Mouse (Mus musculus) ES-E14 (cell line): ENCODE measurements at regions not wholly inside any gene's neighbourhood (a gene's known extent, or its start where the extent isn't known, plus 50 kb on each side); places are given as distances from the start of the nearest gene placed in this dataset.

ENCODE experiments used
- DNase-seq: peaks from one replicate; pipeline ENCODE4 v3.0.0-alpha.2; 2013; ENCODE audit warnings: low read depth, low spot score
- H3K27ac ChIP-seq: 2 replicates; pipeline ENCODE4 v1.5.1; 2012; ENCODE audit warnings: low read depth, mild to moderate bottlenecking, low read length, moderate library complexity, mixed read lengths; ENCODE audit not compliant: poor library complexity, insufficient read depth, severe bottlenecking
- H3K36me3 ChIP-seq: 2 replicates; pipeline ENCODE4 v1.6.1; 2012; ENCODE audit warnings: mild to moderate bottlenecking, low read length, moderate library complexity, mixed read lengths; ENCODE audit not compliant: control insufficient read depth, poor library complexity, insufficient read depth, severe bottlenecking
- H3K4me1 ChIP-seq, 2 experiments: fragments of 150-350 bp in 1 of 2; sonication (generic) in 1 of 2; 2 replicates each; pipeline ENCODE4 v1.6.1; 2012; ENCODE audit warnings: low read length in 2 of 2, mild to moderate bottlenecking in 1 of 2, mixed read lengths in 1 of 2; ENCODE audit not compliant: control insufficient read depth in 2 of 2, insufficient read depth in 2 of 2, poor library complexity in 1 of 2
- H3K4me3 ChIP-seq, 2 experiments: fragments of 150-350 bp in 1 of 2; sonication (generic) in 1 of 2; 2 replicates each; pipeline ENCODE4 v1.5.1; 2012; ENCODE audit warnings: low read length in 2 of 2, low read depth in 1 of 2, mild to moderate bottlenecking in 1 of 2, mixed read lengths in 1 of 2; ENCODE audit not compliant: insufficient read depth in 1 of 2, poor library complexity in 1 of 2, severe bottlenecking in 1 of 2
- H3K9ac ChIP-seq: 2 replicates; pipeline ENCODE4 v1.6.1; 2012; ENCODE audit warnings: low read depth, mild to moderate bottlenecking, low read length, mixed read lengths; ENCODE audit not compliant: poor library complexity, insufficient read depth, severe bottlenecking
- H3K9me3 ChIP-seq: fragments of 150-350 bp; sonication (generic); 2 replicates; pipeline ENCODE4 v1.6.1; 2012; ENCODE audit warnings: low read depth, mild to moderate bottlenecking, low read length; ENCODE audit not compliant: control insufficient read depth, insufficient read depth
- CHD2 ChIP-seq: IDR thresholded peaks from 2 replicates; pipeline ENCODE4 v1.6.1; 2014; ENCODE audit warnings: mild to moderate bottlenecking, low read depth, low read length, inconsistent platforms
- HCFC1 ChIP-seq: IDR thresholded peaks from 2 replicates; pipeline ENCODE4 v1.6.1; 2012; ENCODE audit warnings: low read length, inconsistent platforms, borderline replicate concordance; ENCODE audit not compliant: insufficient read depth
- MAFK ChIP-seq: IDR thresholded peaks from 2 replicates; pipeline ENCODE4 v1.6.1; 2014; ENCODE audit warnings: mild to moderate bottlenecking, low read depth, low read length, inconsistent platforms; ENCODE audit not compliant: insufficient read depth
- ZC3H11A ChIP-seq: IDR thresholded peaks from 2 replicates; pipeline ENCODE4 v1.6.1; 2012; ENCODE audit warnings: low read depth, mild to moderate bottlenecking, inconsistent platforms, low read length, borderline replicate concordance
- ZNF384 ChIP-seq: IDR thresholded peaks from 2 replicates; pipeline ENCODE4 v1.6.1; 2012; ENCODE audit warnings: low read depth, low read length, inconsistent platforms
- in situ Hi-C, 2 experiments: fragments of 600-800 bp; cut with MboI; formaldehyde crosslinking; loops; one replicate each; pipeline ENCODE4 v1.15.1; 2025; ENCODE audit warnings: low sequenced_read_pairs in 2 of 2, inconsistent platforms in 1 of 2; ENCODE audit not compliant: unreplicated experiment in 2 of 2

DNA sequence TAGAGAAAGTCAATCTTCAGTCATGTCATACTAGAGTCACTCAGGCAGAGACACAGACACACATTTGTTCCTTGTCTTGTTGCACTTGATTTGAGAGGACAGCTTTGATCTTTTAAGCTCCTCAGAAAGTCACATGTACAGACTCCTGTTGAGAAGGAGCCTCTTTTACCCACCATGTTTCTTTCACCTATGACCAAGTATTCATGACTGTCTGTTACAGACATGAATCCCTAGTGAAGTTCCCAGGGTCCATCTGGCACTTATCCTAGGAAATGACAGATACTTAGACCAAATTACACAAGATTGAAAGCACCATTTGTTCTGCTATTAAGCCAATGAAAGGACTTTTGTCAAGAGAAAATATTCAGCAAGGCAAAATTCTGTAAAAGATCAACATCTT, 1588.7 kb downstream of the Cdh11 start:
- DNase-seq, result no peak
- Histone ChIP-seq H3K4me3 (no peak overlapping the region), H3K4me1 (no peaks in the 10 kb centered on the region), H3K36me3 (no peaks in the 10 kb centered on the region), H3K27ac (no peak overlapping the region), H3K9me3 (no peaks in the 10 kb centered on the region), H3K9ac (no peak overlapping the region)
- in situ Hi-C loops, result no loop called here
- TF ChIP-seq MAFK (no peak), HCFC1 (no peak), CHD2 (no peak), ZNF384 (no peak), ZC3H11A (no peak)

DNA sequence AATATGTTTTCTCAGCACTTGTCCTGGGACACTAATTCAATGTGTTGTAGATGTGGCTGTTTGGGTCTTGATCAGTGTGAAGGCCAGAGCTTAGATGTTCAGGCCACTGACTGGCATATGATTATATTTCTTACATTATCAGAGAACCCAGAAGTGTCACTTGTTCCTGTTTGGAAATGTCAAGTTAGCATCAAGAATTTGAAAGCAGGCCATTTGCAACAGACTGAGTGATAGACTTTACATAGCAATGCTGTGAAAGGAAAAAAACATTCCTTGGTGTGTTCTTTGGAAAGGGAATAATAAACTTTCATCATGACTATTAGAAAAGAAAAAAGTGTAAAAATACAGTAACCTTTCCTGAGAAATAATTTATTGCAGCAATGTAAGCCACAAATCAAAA, 1596.9 kb downstream of the Cdh11 start:
- H3K36me3 ChIP-seq, result no peaks in the 10 kb centered on the region
- H3K4me1 ChIP-seq, result no peaks in the 10 kb centered on the region
- H3K27ac ChIP-seq, result no peak overlapping the region
- H3K4me3 ChIP-seq, result no peak overlapping the region
- TF ChIP-seq ZNF384, result no peak
- H3K9me3 ChIP-seq, result no peaks in the 10 kb centered on the region
- H3K9ac ChIP-seq, result no peak overlapping the region
- in situ Hi-C loops, result no loop called here
- no peak for DNase-seq

DNA sequence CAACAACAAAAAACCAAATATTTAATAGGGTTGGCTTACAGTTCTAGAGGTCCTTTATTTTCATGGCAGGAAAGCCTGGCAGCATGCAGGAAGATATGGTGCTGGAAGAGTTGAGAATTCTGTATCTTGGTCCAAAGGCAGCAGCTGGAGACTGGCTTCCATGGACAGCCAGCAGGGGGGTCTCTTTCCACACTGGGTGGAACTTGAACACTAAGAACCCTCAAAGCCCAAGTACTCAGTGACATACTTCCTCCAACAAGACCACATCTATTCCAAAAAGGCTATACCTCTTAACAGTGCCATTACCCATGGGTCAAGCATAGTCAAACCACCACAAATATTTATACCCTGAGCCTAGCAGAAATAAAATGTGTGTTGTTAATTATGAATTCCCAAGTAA, 1630.5 kb downstream of the Cdh11 start:
- TF ChIP-seq ZC3H11A (no peak), MAFK (no peak), CHD2 (no peak), ZNF384 (peak; percentile 77; the same call in 1 of the 2 replicates), HCFC1 (no peak)
- H3K9me3 ChIP-seq, result no peaks in the 10 kb centered on the region
- H3K36me3 ChIP-seq, result no peaks in the 10 kb centered on the region
- no peaks in the 10 kb centered on the region for H3K4me1 ChIP-seq
- H3K4me3 ChIP-seq, result no peak overlapping the region
- no peak overlapping the region for H3K27ac ChIP-seq
- in situ Hi-C loops, result no loop called here
- H3K9ac ChIP-seq, result no peak overlapping the region
- peak; percentile 11 for DNase-seq
